Mouse (Mus musculus) urinary bladder, postnatal 36 days (tissue): ENCODE measurements at regions not wholly inside any gene's neighbourhood (a gene's known extent, or its start where the extent isn't known, plus 50 kb on each side); places are given as distances from the start of the nearest gene placed in this dataset.
A peak's percentile ranks its signal among the peaks of the same experiment; 100 is the strongest.

ENCODE experiments used
- DNase-seq, 2 experiments: peaks; one replicate each; pipeline ENCODE4 v3.0.0; 2022; ENCODE audit warnings: low spot score in 2 of 2, mixed read lengths in 1 of 2

GRCm38 (mm10) chr3:29890764-29891163, 657.0 kb downstream of the Mecom start:
- DNase-seq, result no peak

DNA sequence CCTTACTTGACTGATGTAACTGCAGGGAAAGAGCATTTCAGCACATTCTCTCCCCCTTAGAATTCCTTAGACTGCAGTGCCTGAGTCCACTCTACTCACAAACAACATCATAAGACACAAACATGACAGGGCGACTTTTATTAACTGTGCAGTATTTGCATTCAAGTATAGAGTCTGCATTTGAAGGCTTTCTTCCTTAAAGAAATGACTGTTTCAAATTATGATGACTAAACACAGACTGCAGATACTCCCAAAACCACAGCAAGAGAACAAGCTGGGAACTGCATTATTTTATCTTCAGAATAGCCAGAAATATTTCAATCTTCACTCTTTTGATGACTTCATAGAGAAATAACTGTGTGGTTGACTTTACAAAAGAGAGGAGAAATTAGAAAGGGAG, 657.5 kb downstream of the Mecom start:
- DNase-seq, result no peak

DNA sequence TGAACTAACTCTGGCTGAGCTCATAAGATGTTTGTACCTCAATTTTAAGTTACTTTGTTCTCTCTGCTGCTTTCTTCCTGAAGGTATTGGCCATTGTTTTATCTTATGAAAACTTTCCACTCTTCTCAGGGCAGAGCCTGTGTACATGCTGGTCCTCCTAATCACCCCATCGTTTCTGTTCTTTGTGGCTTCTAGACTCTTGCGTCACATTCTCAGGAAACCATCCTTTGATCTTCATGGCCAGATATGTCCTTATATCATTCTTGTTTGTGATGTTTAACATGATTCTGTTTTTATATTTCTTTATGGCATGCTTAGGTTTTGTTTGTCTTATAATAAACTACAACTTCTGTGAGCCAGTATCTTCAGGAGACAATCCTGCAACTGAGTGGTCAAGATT, 658.2 kb downstream of the Mecom start:
- no peak for DNase-seq

DNA sequence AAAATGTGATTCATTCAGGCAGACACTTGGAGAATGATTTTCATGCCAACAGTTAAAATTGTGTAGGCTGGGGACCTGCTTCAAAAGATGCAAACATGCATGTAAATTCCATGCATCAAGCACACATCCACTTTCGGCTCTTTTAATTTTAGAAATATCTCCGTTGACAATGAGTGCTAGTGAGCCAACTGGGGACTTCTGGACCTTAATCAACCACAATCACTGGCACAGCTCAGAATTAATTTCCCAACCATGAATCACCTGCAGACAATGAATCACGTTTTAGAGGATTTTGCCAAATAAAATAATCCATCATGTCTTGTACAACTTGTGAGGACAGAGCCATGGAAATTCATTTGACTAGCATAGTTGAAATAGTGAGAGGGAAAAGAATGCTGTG, 667.8 kb downstream of the Mecom start:
- DNase-seq, result no peak

GRCm38 (mm10) chr3:29875768-29876167, 672.0 kb downstream of the Mecom start:
- no peak for DNase-seq

GRCm38 (mm10) chr3:29862437-29862836, 685.4 kb downstream of the Mecom start:
- no peak for DNase-seq

GRCm38 (mm10) chr3:29852465-29852864, 695.3 kb downstream of the Mecom start:
- DNase-seq, result no peak

DNA sequence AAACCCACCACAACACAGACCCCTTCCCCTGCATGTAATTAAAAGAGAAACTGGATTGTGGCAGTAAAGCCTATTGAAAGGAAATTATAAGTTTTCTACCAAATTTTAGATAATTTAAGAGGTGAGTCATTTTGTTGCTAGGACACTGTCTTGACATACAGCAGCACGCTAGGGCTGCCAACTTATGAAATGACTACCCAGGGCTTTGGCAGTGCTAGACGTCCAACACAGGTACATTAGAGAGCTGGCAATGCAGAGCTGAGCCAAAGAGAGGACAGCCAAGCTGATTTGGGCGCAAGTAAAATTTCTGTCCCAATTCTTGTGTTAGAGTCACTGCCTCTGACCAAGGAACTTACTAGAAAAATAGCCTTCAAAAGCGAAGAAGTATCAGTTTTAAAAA, 712.4 kb downstream of the Mecom start:
- no peak for DNase-seq

GRCm38 (mm10) chr3:29834884-29835283, 712.9 kb downstream of the Mecom start:
- no peak for DNase-seq

DNA sequence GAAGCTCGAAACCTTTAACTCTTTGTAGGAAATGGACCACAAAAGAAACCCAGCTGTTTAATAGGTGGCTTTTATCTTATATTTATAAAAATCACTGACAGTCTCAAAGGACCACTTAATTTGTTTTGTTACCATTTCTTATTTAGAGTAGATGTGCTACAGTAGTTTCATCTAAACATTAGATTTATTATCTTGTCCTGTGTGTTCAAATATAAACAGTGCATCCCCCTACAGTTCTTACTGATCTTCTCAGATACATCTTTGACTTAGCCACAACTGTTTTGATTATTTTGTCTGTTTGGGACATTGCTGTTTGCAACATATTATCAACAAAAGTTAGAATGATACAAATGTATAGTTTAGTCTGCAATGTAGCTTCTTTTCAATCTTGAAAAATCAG, 716.5 kb downstream of the Mecom start:
- no peak for DNase-seq

- DNase-seq, result no peak
These were observed 725.0 kb downstream of the Mecom start for GRCm38 (mm10) chr3:29822622-29823370.

GRCm38 (mm10) chr3:29816964-29817363, 730.8 kb downstream of the Mecom start:
- no peak for DNase-seq

- no peak for DNase-seq
These were observed 731.5 kb downstream of the Egfem1 start for GRCm38 (mm10) chr3:29813276-29813675.

- DNase-seq, result no peak
These were observed 730.8 kb downstream of the Egfem1 start for GRCm38 (mm10) chr3:29812480-29813240.

- DNase-seq, result no peak
These were observed 724.2 kb downstream of the Egfem1 start for GRCm38 (mm10) chr3:29806046-29806445.

DNA sequence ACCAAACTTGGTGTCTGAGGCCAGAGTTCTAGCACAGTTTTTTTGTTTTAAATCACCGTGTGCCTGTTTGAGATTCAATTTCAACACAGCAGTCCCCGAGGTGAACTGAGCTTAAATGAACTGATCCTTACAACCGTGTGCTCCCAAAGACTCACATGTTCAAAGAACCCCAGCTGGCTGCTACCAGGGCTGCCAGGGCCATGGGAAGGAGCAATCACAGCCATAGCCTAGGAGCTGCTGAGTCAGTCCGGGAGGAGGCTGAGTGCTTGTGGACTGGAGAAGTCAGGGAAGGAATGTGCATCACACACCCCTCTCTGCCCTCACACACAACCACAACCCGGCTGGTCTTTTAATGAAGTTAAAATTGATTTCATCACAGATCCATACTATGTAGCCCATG, 721.6 kb downstream of the Egfem1 start:
- no peak for DNase-seq

DNA sequence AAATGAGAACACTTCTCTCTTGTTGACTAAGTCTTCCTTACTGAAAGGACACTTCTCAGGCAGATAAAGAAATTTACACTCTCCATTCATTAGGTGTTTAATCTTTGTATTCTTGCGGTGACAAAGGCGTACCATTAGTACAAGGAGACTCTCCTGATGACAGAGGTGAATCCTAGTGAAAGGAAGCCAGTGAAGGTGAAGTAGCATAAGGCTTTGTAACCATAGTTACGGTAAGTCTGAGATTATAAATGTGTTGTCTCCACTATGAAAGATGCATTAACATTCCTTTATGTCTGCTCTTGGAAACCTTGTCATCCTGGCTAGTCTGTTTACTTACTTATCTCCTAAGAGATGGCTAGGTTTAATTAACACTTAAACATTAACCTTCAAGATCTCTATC, 719.3 kb downstream of the Egfem1 start:
- DNase-seq, result no peak

DNA sequence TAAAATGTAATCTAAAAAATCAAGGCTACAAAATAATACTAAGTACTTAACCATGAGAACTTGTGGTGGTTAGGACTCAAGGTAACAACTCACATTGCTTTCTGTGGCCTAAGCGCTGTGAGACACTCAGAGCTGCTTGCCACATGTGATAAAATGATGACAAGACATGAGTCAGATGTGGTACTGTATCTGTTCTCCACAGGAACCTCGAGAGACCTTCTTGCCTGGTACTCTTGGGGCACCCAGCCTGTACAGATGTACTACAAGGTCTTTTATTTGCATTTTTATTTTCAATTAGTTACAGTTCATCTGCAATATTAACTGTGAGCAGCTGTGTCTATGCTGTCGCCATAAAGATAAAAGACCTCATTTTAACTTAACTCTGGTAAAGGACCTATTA, 692.5 kb downstream of the Egfem1 start:
- no peak for DNase-seq

- DNase-seq, result no peak
These were observed 689.4 kb downstream of the Egfem1 start for GRCm38 (mm10) chr3:29771194-29771593.

DNA sequence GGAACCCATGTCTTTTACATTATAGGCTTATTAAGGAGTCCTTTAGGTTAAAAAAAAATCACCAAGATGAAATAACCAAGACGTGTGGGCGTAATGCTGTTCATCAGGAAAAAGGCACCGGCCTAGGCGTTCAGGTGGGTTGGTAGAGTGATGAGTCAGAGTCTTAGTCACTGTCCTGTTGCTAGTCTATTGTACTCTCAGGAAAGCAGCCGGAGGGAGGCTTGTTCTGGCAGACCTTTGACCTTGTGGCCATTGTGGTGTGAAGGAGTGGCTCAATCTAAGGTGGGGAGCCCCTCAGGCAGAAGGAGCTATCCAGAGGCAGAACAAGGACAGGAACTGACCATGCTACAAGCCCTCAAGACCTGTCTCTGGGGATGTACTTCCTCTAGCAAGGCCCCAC, 686.8 kb downstream of the Egfem1 start:
- DNase-seq, result no peak

GRCm38 (mm10) chr3:29764021-29764420, 682.2 kb downstream of the Egfem1 start:
- DNase-seq, result no peak

- peak in 1 of 2 experiments; percentile 54 for DNase-seq
These were observed 676.1 kb downstream of the Egfem1 start for GRCm38 (mm10) chr3:29757821-29758494.
